Mouse (Mus musculus) liver, embryonic 14.5 days (tissue): Measurements from ENCODE around the gene Ccdc167. TPM values are rescaled to one million over a fixed set of nuclear protein-coding genes. Genes with fewer than 3 reads are reported as not detected.

ENCODE experiments used
- ATAC-seq: fragments of 200-750 bp; cut with Nextera tagmentation; 2 replicates; pipeline ENCODE4 v1.8.0; 2017; ENCODE audit warnings: moderate number of reproducible peaks, mild to moderate bottlenecking, moderate library complexity; ENCODE audit not compliant: insufficient read depth
- DNase-seq, 3 experiments: peaks; one replicate each; pipeline ENCODE4 v3.0.0-alpha.2; 2012 to 2013; ENCODE audit warnings: low read depth in 3 of 3, low spot score in 3 of 3
- H3K27ac ChIP-seq: fragments of 300-500 bp; sonication (generic); 2 replicates; pipeline ENCODE4 v1.5.1; 2014; ENCODE audit warnings: moderate library complexity, mild to moderate bottlenecking, control low read depth, inconsistent platforms
- H3K27me3 ChIP-seq: fragments of 300-500 bp; sonication (generic); 2 replicates; pipeline ENCODE4 v1.6.1; 2014; ENCODE audit warnings: mild to moderate bottlenecking, low read length, moderate library complexity; ENCODE audit not compliant: control insufficient read depth, insufficient read depth
- H3K36me3 ChIP-seq: fragments of 300-500 bp; sonication (generic); replicated peaks from 2 replicates; pipeline ENCODE4 v1.6.1; 2014; ENCODE audit warnings: low read depth; ENCODE audit not compliant: control insufficient read depth, insufficient read depth
- H3K4me1 ChIP-seq, 2 experiments: fragments of 200-500 bp in 1 of 2; fragments of 300-500 bp in 1 of 2; sonication (generic) in 1 of 2; replicated peaks; 2 replicates each; pipeline ENCODE4 v1.6.1; 2012 to 2014; ENCODE audit warnings: antibody characterized with exemption in 1 of 2, inconsistent platforms in 1 of 2, low read length in 1 of 2; ENCODE audit not compliant: control insufficient read depth in 2 of 2, insufficient read depth in 2 of 2
- H3K4me2 ChIP-seq: fragments of 300-500 bp; sonication (generic); 2 replicates; pipeline ENCODE4 v1.6.1; 2014; ENCODE audit warnings: low read depth, mild to moderate bottlenecking, control low read depth, moderate library complexity
- H3K4me3 ChIP-seq, 2 experiments: fragments of 200-500 bp in 1 of 2; fragments of 300-500 bp in 1 of 2; sonication (generic) in 1 of 2; 2 replicates each; pipeline ENCODE4 v1.5.1; 2012 to 2014; ENCODE audit warnings: low read depth in 2 of 2, low read length in 2 of 2, mild to moderate bottlenecking in 2 of 2, control low read depth in 1 of 2, inconsistent platforms in 1 of 2, moderate library complexity in 1 of 2; ENCODE audit not compliant: insufficient read depth in 1 of 2
- H3K9ac ChIP-seq: fragments of 300-500 bp; sonication (generic); replicated peaks from 2 replicates; pipeline ENCODE4 v1.6.1; 2014; ENCODE audit warnings: mild to moderate bottlenecking, control low read depth, moderate library complexity
- H3K9me3 ChIP-seq: fragments of 300-500 bp; sonication (generic); 2 replicates; pipeline ENCODE4 v1.6.1; 2016; ENCODE audit warnings: low read length, mixed read lengths; ENCODE audit not compliant: control insufficient read depth
- CTCF ChIP-seq: IDR thresholded peaks from 2 replicates; pipeline ENCODE4 v1.5.1; 2016; ENCODE audit warnings: antibody characterized with exemption, low read depth, control low read depth
- EP300 ChIP-seq: IDR thresholded peaks from 2 replicates; pipeline ENCODE4 v1.6.1; 2016; ENCODE audit warnings: antibody characterized with exemption, low read depth
- WGBS: fragments of 180-500 bp; shearing (Covaris S2); extraction: QIAGEN DNeasy Blood & Tissue Kit; methylation state at CpG from one replicate; pipeline ENCODE4 v1.1.7; 2014; ENCODE audit not compliant: insufficient replicate concordance; 5-methylcytosine and 5-hydroxymethylcytosine counted together
- polyA plus RNA-seq, 2 experiments: library from polyadenylated mRNA; depleted of rRNA in 1 of 2; stranded (reverse) in 1 of 2; unstranded in 1 of 2; fragments of >200 nt; fragmentation: Nextera tagmentation in 1 of 2; extraction: Ambion mirVana in 1 of 2; gene quantifications; 2 replicates each; pipeline versions ENCODE4 v1.2.1 to v1.2.3; 2012 to 2014

Gene Ccdc167
- polyA plus RNA-seq, 2 experiments, result 7.6 to 10.1 TPM

DNA sequence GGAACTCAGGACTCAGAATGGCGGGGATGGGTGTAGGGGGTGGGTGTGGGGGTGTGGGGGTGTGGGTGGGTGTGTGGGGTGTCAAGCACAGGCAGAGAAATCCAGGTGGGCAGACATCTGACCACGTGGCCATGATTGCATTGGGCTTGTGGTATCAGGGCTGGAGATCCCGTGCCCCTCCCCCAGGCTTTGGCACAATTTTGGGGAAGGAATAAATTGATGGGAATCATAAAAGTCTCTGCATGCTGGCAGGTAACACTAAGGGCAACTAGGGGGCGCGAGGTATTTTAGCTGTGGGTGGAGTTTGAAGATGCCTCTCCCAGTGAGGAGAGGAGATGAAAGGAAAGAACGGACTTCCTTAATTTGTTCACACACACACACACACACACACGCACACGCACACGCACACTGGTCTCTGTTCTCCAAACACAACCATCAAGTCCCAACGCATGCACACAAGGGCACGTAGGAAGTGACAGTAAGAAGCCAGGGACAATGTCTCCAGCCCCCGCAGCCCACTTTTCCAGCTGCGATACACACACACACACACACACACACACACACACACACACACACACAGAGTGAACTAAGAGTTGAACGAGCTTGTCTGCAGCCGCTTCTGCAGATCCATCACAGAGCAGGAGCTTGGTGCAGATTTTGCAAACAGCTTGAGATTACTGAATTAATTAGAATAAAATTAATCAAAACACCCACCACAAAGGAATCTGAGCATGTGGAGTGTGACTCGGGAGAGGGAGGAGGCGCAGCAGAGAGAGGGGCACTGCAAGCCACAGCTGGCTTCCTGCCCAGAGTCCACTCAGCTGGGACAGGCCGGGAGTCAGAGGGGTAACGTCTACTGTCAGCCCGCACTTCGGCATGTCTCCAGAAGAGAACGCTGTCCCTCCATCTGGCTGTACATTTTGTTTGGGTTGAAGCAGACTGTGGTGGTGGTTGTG, 21.3 kb upstream of the Ccdc167 start:
- TF ChIP-seq CTCF (peak; percentile 48), EP300 (no peak)
- 34% methylated on average over 22 of the region's 22 CpGs for WGBS
- H3K4me2 ChIP-seq, result no peak overlapping the region
- no peaks in the 10 kb centered on the region for H3K9me3 ChIP-seq
- DNase-seq (no peak), ATAC-seq (no peak)
- peaks cover 0 to 3% of the 10 kb centered on the region in 2 experiments; a peak in 2 of 4 replicates for H3K4me1 ChIP-seq
- no peak overlapping the region for H3K9ac ChIP-seq
- H3K36me3 ChIP-seq, result no peaks in the 10 kb centered on the region
- no peak overlapping the region for H3K4me3 ChIP-seq
- H3K27ac ChIP-seq, result no peak overlapping the region
- no peaks in the 10 kb centered on the region for H3K27me3 ChIP-seq

- no peaks in the 10 kb centered on the region for H3K27me3 ChIP-seq
Observed at GRCm38 (mm10) chr17:29736448-29737014, 19.7 kb upstream of the Ccdc167 start.

GRCm38 (mm10) chr17:29732522-29732921, 15.7 kb upstream of the Ccdc167 start:
- Histone ChIP-seq H3K27me3 (no peaks in the 10 kb centered on the region), H3K9ac (no peak overlapping the region), H3K9me3 (no peaks in the 10 kb centered on the region), H3K4me2 (no peak overlapping the region), H3K4me1 (no peaks in the 10 kb centered on the region), H3K4me3 (no peak overlapping the region), H3K27ac (no peak overlapping the region), H3K36me3 (no peaks in the 10 kb centered on the region)
- TF ChIP-seq EP300 (no peak), CTCF (no peak)
- 61% methylated on average over 2 of the region's 2 CpGs for WGBS
- ATAC-seq, result no peak
- DNase-seq, result no peak

More at GRCm38 (mm10) chr17:29736448-29737014, 19.7 kb upstream of the Ccdc167 start:
- TF ChIP-seq CTCF (no peak), EP300 (no peak)
- Histone ChIP-seq H3K4me2 (no peak overlapping the region), H3K36me3 (no peaks in the 10 kb centered on the region), H3K4me1 (peaks cover 0 to 3% of the 10 kb centered on the region in 2 experiments; a peak in 2 of 4 replicates), H3K27ac (no peak overlapping the region), H3K9me3 (no peaks in the 10 kb centered on the region), H3K4me3 (no peak overlapping the region), H3K9ac (no peak overlapping the region)
- 69% methylated on average over 15 of the region's 15 CpGs for WGBS
- DNase-seq (no peak), ATAC-seq (no peak)

GRCm38 (mm10) chr17:29731953-29732325, 15.1 kb upstream of the Ccdc167 start:
- Histone ChIP-seq H3K4me1 (no peaks in the 10 kb centered on the region), H3K4me2 (no peak overlapping the region), H3K36me3 (no peaks in the 10 kb centered on the region), H3K27ac (no peak overlapping the region), H3K4me3 (no peak overlapping the region), H3K9ac (no peak overlapping the region), H3K27me3 (no peaks in the 10 kb centered on the region), H3K9me3 (no peaks in the 10 kb centered on the region)
- ATAC-seq, result no peak
- no peak for DNase-seq
- no peak for TF ChIP-seq EP300
- TF ChIP-seq CTCF, result no peak
- 37% methylated on average over 6 of the region's 6 CpGs for WGBS

- no peaks in the 10 kb centered on the region for H3K9me3 ChIP-seq
- H3K27ac ChIP-seq, result no peak overlapping the region
- H3K9ac ChIP-seq, result no peak overlapping the region
- DNase-seq (no peak), ATAC-seq (no peak)
- WGBS, result 45% methylated on average over 12 of the region's 12 CpGs
- no peaks in the 10 kb centered on the region for H3K27me3 ChIP-seq
- no peaks in the 10 kb centered on the region for H3K4me1 ChIP-seq
- no peak overlapping the region for H3K4me2 ChIP-seq
- no peaks in the 10 kb centered on the region for H3K36me3 ChIP-seq
- TF ChIP-seq EP300 (no peak), CTCF (no peak)
- no peak overlapping the region for H3K4me3 ChIP-seq
Observed at GRCm38 (mm10) chr17:29731266-29731952, 14.6 kb upstream of the Ccdc167 start.
